Mouse (Mus musculus) E14TG2a.4 (cell line): ENCODE measurements at regions not wholly inside any gene's neighbourhood (a gene's known extent, or its start where the extent isn't known, plus 50 kb on each side); places are given as distances from the start of the nearest gene placed in this dataset.

ENCODE experiments used
- CTCF ChIP-seq: conservative IDR thresholded peaks from 2 replicates; pipeline ENCODE4 v1.5.1; 2014; ENCODE audit warnings: low read length
- NANOG ChIP-seq: IDR thresholded peaks from 2 replicates; pipeline ENCODE4 v1.6.1; 2014; ENCODE audit warnings: borderline replicate concordance, low read length, mixed read lengths

DNA sequence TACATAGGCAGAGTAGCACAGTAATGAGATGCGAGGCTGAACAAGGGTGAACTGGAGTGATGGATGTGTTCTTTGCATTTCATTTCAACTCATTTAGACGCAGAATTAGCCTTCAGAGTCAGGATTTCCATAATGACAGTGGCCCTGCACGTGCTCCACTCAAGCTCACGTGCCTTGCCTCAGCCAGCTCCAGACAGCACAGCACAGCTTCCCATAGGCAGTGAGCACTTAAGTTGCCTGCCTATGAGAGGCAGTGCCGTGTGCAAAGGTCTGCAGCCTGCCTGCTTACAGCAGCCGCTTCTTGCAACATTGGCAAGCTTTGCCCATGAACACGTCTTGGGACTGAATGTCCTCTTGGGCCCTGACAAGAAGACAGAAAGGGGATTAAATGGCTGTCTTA is 54.0 kb upstream of the Cpeb4 start:
- TF ChIP-seq CTCF (no peak), NANOG (no peak)
